Mouse (Mus musculus): ENCODE data around the gene Krtcap3.

The Krtcap3 gene

DNA sequence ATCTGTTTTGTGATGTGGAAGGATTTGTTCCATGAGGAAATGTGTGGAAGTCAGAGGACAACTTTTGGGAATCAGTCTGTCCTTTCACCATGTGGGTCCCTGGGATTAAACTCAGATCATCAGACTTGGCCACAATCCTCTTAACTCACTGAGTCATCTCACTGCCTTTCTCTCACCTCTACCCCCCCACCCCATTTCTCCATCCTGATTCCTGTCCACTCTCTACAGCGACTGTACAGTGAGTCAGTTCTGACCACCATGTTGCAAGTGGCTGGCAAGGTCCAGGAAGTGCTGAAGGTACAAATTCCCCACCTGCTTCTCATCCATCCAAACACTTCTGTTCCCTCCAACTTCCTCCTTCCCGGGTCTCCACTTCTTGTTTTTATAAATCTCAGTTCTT lies 47.0 kb downstream of the Krtcap3 start:
- no peak for DNase-seq (ENCODE audit: low read depth, low spot score)

DNA sequence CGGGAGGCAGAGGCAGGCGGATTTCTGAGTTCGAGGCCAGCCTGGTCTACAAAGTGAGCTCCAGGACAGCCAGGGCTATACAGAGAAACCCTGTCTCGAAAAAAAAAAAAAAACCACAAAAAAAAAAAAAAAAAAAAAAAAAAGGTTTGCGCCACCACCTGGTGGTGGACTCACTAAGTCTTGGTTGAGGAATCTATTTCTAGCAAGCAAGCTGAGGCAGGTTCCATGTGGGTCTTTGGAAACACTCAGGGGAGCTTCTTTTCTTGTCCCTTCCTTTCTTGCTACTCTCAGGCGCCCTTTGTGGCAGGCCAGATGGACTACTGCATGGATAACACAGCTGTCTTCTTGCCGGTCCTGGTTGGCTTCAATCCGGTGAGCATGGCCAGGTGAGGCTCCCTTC lies 50.4 kb downstream of the Krtcap3 start:
- DNase-seq (ENCODE audit: low read depth, low spot score) = no peak

Data from retina, postnatal 7 days (tissue).